Mouse (Mus musculus): ENCODE measurements around the gene Ankrd13d.

Gene Ankrd13d

DNA sequence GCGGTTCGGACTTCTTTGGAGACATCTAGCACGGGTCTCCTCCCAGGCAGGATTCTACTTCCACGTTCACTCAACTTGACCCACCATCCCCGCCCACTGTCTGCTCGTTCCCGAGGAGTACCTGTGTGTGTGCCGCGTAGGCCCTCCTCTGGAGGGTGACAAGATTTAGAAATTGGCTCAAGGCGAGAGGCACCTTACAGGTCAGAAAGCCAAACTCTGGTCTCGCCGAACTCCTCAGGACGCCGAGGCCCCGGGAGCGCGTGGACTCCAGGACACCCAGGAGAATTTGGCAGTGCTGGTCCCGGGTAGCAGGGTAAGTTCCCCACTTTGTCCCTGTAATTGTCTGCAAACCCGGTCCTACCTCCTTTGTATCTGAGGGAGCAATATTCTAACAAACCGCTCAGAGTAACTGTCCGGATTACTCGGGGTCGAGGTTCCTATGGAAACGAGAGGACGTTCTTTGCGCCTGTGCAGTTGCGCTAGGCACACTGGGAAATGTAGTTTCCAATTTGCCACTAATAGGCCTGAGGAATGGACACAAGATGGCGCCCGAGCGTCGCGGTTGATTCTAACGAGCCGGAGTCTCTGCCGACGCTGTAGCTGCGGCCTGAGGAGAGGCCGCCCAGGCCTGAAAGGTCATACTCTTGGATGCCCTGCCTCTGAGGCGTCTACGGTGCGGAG, 25.6 kb downstream of the Ankrd13d start:
- TF ChIP-seq GATA4 (IDR thresholded peaks at IDR 0.05; ENCODE audit: insufficient replicate concordance, low read length), result no peak

GRCm38 (mm10) chr19:4255583-4256162, 27.3 kb downstream of the Ankrd13d start:
- TF ChIP-seq GATA4 (IDR thresholded peaks at IDR 0.05; ENCODE audit: insufficient replicate concordance, low read length), result no peak

DNA sequence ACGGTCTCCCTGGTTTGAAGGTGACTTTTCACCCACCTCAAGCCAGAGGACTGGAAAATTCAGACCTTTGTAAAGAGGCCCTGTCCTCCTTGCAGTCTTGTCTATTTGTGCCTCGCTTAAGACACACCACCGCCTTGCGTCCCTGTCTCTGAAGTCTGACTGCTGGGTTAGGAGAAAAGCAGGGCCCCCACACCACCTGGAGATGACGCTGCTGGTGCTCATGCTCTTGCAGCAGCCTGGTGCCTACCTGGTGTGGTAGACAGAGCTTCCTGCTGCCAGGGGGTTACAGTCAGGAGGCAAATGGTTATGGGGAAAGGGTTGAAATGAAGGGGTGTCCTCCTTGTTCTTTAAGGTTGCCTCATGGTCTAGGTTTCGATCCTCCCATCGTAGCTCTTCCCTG, 28.7 kb downstream of the Ankrd13d start:
- no peak for TF ChIP-seq GATA4 (IDR thresholded peaks at IDR 0.05; ENCODE audit: insufficient replicate concordance, low read length)

DNA sequence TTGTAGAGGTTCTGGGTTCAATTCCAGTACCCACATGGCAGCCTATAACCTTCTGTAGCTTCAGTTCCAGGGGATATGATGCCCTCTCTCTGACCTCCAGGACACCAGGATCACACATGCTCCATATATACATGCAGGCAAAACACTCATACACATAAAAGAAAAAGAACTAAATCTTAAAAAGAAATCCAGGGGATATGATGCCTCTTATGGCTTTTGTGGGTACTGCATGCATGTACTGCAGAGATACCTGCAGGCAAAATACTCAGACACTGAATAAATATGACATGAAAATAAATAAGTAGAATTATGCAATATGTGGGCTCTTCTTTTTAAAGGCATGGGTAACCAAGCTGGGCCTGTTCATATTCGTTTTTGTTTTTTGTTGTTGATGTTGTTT, 35.9 kb downstream of the Ankrd13d start:
- TF ChIP-seq GATA4 (IDR thresholded peaks at IDR 0.05; ENCODE audit: insufficient replicate concordance, low read length), result no peak

GRCm38 (mm10) chr19:4244775-4245174, 38.2 kb downstream of the Ankrd13d start:
- TF ChIP-seq GATA4 (IDR thresholded peaks at IDR 0.05; ENCODE audit: insufficient replicate concordance, low read length), result no peak

- no peak for TF ChIP-seq GATA4 (IDR thresholded peaks at IDR 0.05; ENCODE audit: insufficient replicate concordance, low read length)
These were observed 40.5 kb downstream of the Ankrd13d start for GRCm38 (mm10) chr19:4242416-4242815.

DNA sequence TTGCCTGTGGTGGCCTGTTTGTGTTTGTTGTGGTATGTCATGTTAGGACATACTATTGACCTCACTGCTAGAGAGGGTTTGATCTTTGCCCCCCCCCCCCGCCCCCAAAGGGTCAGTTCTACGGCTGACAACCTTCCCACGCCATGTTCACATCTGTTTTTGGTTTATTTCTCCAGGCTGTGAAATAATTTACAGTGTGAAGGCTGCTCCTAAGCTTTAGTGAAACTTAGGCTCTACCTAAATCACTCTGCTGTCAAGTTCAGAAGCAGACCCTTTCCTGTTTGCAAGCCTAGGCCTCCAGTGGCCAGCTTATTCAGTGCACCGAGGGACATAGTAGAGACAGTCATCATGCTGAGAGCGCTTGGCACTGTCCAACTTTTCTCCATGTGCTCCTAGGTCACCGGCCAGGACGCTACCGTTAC, 42.7 kb downstream of the Ankrd13d start:
- TF ChIP-seq GATA4 (IDR thresholded peaks at IDR 0.05; ENCODE audit: insufficient replicate concordance, low read length), result no peak

- TF ChIP-seq GATA4 (IDR thresholded peaks at IDR 0.05; ENCODE audit: insufficient replicate concordance, low read length), result no peak
These were observed 48.4 kb downstream of the Ankrd13d start for GRCm38 (mm10) chr19:4234548-4234947.

DNA sequence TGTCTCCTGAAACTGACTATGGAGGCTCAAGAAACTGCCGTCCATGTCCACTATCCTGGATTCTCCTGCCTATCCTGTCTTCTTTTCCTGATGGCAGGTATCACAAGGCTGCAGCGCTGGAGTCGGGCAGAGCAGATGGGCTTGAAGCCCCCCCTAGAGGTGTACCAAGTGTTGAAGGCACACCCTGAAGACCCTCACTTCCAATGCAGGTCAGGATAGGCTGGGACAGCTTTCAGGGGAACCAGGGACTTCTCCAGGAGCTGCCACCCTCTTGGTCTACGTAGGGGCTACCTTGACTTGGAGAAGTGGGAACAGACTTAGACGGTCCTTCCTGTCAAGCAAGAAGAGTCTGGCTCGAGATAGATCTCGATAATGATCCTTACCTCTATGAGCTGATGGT, 50.3 kb downstream of the Ankrd13d start:
- TF ChIP-seq GATA4 (IDR thresholded peaks at IDR 0.05; ENCODE audit: insufficient replicate concordance, low read length), result no peak

DNA sequence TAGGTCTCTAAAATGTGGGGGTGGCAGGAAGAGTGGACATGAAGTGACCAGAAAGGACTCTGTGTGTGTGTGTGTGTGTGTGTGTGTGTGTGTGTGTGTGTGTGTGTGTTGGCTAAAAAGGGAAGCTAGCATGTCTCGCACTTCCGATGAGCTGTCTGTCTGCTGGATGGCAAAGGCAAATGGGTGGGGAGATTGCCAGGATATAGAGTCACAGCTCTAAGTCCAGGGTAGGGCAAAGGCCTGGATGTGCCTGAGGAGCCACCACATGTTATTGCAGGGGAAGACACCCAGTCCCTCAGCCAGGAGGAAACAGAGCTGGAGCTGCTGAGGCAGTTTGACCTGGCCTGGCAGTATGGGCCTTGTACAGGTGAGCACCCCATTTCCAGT, 50.8 kb downstream of the Ankrd13d start:
- no peak for TF ChIP-seq GATA4 (IDR thresholded peaks at IDR 0.05; ENCODE audit: insufficient replicate concordance, low read length)

- no peak for TF ChIP-seq GATA4 (IDR thresholded peaks at IDR 0.05; ENCODE audit: insufficient replicate concordance, low read length)
These were observed 51.4 kb downstream of the Ankrd13d start, which contains the start of gene Pold4 for GRCm38 (mm10) chr19:4231253-4232185. TSS of gene Pold4 (plus strand) at chr19:4231899.

DNA sequence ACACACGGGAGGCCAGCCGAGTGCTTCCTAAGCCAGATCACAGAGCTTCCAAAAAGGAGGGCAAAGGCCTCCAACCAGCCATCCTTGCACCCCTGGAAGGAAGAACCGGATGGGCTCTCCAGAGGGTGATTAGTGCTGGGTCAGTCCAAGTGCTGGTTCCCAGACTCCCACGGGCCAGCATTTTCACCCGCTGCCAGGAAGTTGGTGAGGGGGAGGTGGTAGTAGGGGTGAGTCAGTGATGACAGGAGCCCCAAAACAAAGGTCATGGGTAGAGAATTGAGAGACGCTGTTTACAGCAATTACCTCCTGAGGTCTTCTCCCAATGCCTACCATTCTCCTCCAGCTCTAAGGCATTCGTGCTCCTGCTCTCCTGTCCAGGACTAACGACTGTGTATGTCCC, 52.5 kb downstream of the Ankrd13d start:
- TF ChIP-seq GATA4 (IDR thresholded peaks at IDR 0.05; ENCODE audit: insufficient replicate concordance, low read length), result no peak

DNA sequence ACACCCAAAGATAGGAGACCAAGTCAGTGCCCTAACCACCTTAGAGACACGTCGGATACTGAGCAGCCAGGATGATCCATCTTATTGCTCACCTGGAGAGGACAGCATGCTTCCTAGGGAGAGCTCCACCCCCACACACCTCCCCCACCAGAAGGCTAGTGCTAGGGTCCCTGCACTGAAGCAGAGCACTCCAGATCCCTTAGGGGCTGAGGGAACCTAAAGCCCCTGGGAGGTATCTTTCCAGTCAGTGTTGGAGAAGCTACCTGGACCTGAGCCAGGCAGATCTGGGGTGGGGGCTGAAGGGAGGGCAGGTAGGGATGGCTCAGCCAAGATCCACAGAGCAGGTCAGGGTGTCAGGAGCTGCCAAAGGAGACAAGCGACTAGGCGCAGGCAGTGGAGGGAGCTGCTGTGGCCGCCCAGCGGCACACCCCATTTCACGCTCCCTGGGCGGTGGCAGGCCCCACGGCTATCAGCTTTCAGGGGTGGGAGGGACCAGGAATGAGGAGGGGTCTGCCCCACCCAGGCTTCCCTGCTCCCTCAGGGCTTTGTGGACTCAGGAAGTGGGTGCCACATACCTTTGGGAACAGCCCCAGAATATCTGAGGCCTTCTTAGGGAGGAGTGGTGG, 53.4 kb downstream of the Ankrd13d start:
- no peak for TF ChIP-seq GATA4 (IDR thresholded peaks at IDR 0.05; ENCODE audit: insufficient replicate concordance, low read length)

DNA sequence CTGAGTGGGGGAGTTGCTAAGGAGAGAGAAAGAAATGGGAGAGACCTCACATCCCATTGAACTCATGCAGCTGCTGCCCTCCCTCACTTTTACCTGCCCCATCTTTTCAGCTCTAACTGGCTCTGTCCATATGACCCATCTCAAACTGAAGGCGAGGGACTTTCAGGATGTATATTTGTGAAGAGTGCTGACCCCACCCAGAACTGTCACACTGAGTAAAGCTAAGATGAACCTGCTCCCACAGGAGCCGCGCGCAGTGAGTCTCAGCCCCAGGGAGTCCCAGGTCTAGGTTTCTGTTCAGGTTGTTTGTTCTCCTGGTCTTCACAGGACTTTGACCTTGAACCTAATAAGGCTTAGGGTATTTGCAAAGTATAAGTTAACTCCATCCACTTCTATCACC, 54.0 kb downstream of the Ankrd13d start:
- TF ChIP-seq GATA4 (IDR thresholded peaks at IDR 0.05; ENCODE audit: insufficient replicate concordance, low read length), result no peak

DNA sequence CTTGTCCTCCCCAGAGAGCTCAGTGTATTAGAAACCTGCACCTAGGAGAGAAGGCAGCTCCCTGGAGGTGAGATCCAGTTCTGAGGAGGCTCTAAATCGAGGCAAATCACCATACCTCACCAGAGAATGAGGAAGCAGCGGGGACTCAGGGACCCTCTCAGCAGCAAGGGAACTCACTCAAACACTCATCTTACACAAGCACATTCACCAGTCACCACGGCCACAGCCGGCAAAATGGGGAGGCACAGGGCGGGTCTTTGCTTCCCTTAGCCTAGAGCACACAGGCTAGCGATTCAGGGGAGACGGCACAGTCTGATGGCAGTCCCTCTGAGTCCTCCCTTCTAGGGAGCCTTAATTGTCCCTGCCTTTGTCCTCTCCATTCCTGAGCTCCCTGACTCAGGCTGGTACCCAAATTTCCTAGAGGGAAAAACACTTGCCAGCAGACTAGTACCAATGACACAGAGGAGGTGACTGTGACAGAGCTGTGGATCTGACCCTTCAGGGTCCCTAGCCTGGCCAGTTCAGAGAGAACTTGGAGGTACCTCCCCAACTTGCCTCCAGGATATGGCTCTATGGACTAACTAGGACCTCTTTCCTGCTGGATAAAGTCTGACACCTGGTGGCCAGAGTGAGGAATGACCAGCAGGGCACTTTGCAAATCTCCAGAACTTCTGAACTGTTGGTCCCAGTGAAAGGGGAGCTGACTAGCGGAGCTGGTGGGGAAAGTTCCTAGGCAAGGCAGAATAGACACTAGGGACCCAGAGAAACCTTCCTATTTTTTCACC, 54.9 kb downstream of the Ankrd13d start:
- TF ChIP-seq GATA4 (IDR thresholded peaks at IDR 0.05; ENCODE audit: insufficient replicate concordance, low read length), result no peak

All from liver, adult (tissue).